Mouse (Mus musculus) kidney, adult 2 months (tissue): ENCODE results near the gene Ociad2.

Experiments
- CTCF ChIP-seq: fragments of 200-500 bp; conservative IDR thresholded peaks from 2 replicates; pipeline ENCODE4 v1.5.1; 2011; ENCODE audit warnings: low read depth, mild to moderate bottlenecking, control low read depth, low read length, moderate library complexity, mixed read lengths; ENCODE audit not compliant: insufficient read depth, insufficient read length
- POLR2A ChIP-seq: fragments of 200-500 bp; IDR thresholded peaks from one replicate; pipeline ENCODE4 v1.6.1; 2011; ENCODE audit warnings: low read depth, low read length, control low read depth

DNA sequence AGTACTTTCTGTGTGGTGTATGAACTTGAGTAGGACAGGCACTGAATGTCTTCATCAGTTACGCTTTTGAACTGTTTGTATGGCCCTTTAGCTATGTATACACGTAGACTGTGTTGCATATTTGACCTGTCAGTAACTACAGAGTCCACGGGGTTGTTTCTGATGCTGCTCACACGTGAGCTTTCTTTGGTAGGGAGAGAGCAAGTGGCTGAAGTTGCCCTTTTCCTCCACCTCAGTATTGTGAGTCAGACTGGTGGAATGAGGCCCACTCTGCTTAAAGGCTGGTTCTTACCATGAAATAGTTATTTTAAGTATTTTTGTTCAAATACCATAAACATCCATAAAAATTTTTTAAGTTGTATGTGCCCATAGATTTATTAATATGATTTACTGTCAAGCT, 31.3 kb downstream of the Ociad2 start:
- TF ChIP-seq POLR2A (no peak), CTCF (no peak)
